Mouse (Mus musculus) T-helper 17 cell (primary cell): ENCODE measurements around the gene Hist1h3f.

ENCODE experiments used
- in situ Hi-C, 2 experiments: fragments of 300-600 bp; cut with MboI, MseI; formaldehyde crosslinking; loops; 1 replicate in 1 of 2; 2 replicates in 1 of 2; pipeline ENCODE4 v1.15.1; 2025; ENCODE audit warnings: high pct_unique_total_duplicates in 2 of 2

Hist1h3f gene

GRCm38 (mm10) chr13:23554393-23554792, 10.5 kb downstream of the Hist1h3f start:
- in situ Hi-C loops = loop anchor here (10.0 to 25.0 kb wide), 2 partner anchors 1510 to 1742 kb away; partner anchors contain the start of genes Hist1h2ag (in 1 of the 2), Hist1h2ao (in 1 of the 2), Hist1h2bj (in 1 of the 2) and Hist1h2bq (in 1 of the 2)

GRCm38 (mm10) chr13:23554925-23555838, 11.3 kb downstream of the Hist1h3f start:
- in situ Hi-C loops = loop anchor here (10.0 to 25.0 kb wide), 2 partner anchors 1510 to 1743 kb away; partner anchors contain the start of genes Hist1h2ag (in 1 of the 2), Hist1h2ao (in 1 of the 2), Hist1h2bj (in 1 of the 2) and Hist1h2bq (in 1 of the 2)

- in situ Hi-C loops = loop anchor here (10.0 to 25.0 kb wide), 2 partner anchors 1511 to 1744 kb away; partner anchors contain the start of genes Hist1h2ag (in 1 of the 2), Hist1h2ao (in 1 of the 2), Hist1h2bj (in 1 of the 2) and Hist1h2bq (in 1 of the 2)
Observed at GRCm38 (mm10) chr13:23555839-23556416, 12.1 kb downstream of the Hist1h3f start.

GRCm38 (mm10) chr13:23556906-23557305, 13.1 kb downstream of the Hist1h3f start:
- in situ Hi-C loops = loop anchor here (10.0 to 25.0 kb wide), 2 partner anchors 1512 to 1745 kb away; partner anchors contain the start of genes Hist1h2ag (in 1 of the 2), Hist1h2ao (in 1 of the 2), Hist1h2bj (in 1 of the 2) and Hist1h2bq (in 1 of the 2)

- in situ Hi-C loops = loop anchor here in 1 of 2 experiments (25.0 kb wide), 1 partner anchor 1748 kb away; the partner anchor contains the start of genes Hist1h2ao, Hist1h2bq and Hist1h4m
Observed at GRCm38 (mm10) chr13:23560699-23561098, 16.8 kb downstream of the Hist1h3f start.

- in situ Hi-C loops = loop anchor here in 1 of 2 experiments (25.0 kb wide), 1 partner anchor 1749 kb away; the partner anchor contains the start of genes Hist1h2ao, Hist1h2bq and Hist1h4m
Observed at GRCm38 (mm10) chr13:23561531-23561882, 17.7 kb downstream of the Hist1h3f start.

GRCm38 (mm10) chr13:23561883-23562659, 18.2 kb downstream of the Hist1h3f start, which contains the start of gene Hist1h3e:
Gene Hist1h3e, minus strand, starts transcription at chr13:23562369.
- in situ Hi-C loops = loop anchor here in 1 of 2 experiments (25.0 kb wide), 1 partner anchor 1750 kb away; the partner anchor contains the start of genes Hist1h2ao, Hist1h2bq and Hist1h4m

- in situ Hi-C loops = loop anchor here in 1 of 2 experiments (25.0 kb wide), 1 partner anchor 1751 kb away; the partner anchor contains the start of genes Hist1h2ao, Hist1h2bq and Hist1h4m
Observed at GRCm38 (mm10) chr13:23562699-23563462, 19.0 kb downstream of the Hist1h3f start.

GRCm38 (mm10) chr13:23564482-23564881, 20.6 kb downstream of the Hist1h3f start:
- in situ Hi-C loops = loop anchor here in 1 of 2 experiments (25.0 kb wide), 1 partner anchor 1752 kb away; the partner anchor contains the start of genes Hist1h2ao, Hist1h2bq and Hist1h4m

GRCm38 (mm10) chr13:23570261-23571021, 26.6 kb downstream of the Hist1h3f start:
- in situ Hi-C loops = loop anchor here (5.0 to 25.0 kb wide), 5 partner anchors 112 to 1853 kb away; partner anchors contain the start of genes Hist1h2ac (in 1 of the 2), Hist1h2ah (in 1 of the 2), Hist1h2ai (in 1 of the 2) and Hist1h2ao (in 1 of the 2)

GRCm38 (mm10) chr13:23571022-23571503, 27.2 kb downstream of the Hist1h3f start, which contains the start of the genes Hist1h2ae and Hist1h2bg:
Gene Hist1h2ae, minus strand, starts transcription at chr13:23571220.
Gene Hist1h2bg, plus strand, starts transcription at chr13:23571396.
- in situ Hi-C loops = loop anchor here (5.0 to 25.0 kb wide), 5 partner anchors 111 to 1854 kb away; partner anchors contain the start of genes Hist1h2ac (in 1 of the 2), Hist1h2ah (in 1 of the 2), Hist1h2ai (in 1 of the 2) and Hist1h2ao (in 1 of the 2)

- in situ Hi-C loops = loop anchor here (5.0 to 25.0 kb wide), 5 partner anchors 111 to 1854 kb away; partner anchors contain the start of genes Hist1h2ac (in 1 of the 2), Hist1h2ah (in 1 of the 2), Hist1h2ai (in 1 of the 2) and Hist1h2ao (in 1 of the 2)
Observed at GRCm38 (mm10) chr13:23571504-23572217, 27.8 kb downstream of the Hist1h3f start.

- in situ Hi-C loops = loop anchor here (5.0 to 25.0 kb wide), 5 partner anchors 110 to 1855 kb away; partner anchors contain the start of genes Hist1h2ac (in 1 of the 2), Hist1h2ah (in 1 of the 2), Hist1h2ai (in 1 of the 2) and Hist1h2ao (in 1 of the 2)
Observed at GRCm38 (mm10) chr13:23572218-23573033, 28.6 kb downstream of the Hist1h3f start.

GRCm38 (mm10) chr13:23573034-23573897, 29.4 kb downstream of the Hist1h3f start:
- in situ Hi-C loops = loop anchor here (5.0 to 25.0 kb wide), 5 partner anchors 109 to 1856 kb away; partner anchors contain the start of genes Hist1h2ac (in 1 of the 2), Hist1h2ah (in 1 of the 2), Hist1h2ai (in 1 of the 2) and Hist1h2ao (in 1 of the 2)
